Mouse (Mus musculus) thymus, postnatal 25 days (tissue): ENCODE results near the gene Rassf1.

Experiments used
- DNase-seq: peaks from one replicate; pipeline ENCODE4 v3.0.0; 2022

Gene Rassf1

GRCm38 (mm10) chr9:107607036-107607435 lies 55.7 kb downstream of the Rassf1 start:
- no peak for DNase-seq

DNA sequence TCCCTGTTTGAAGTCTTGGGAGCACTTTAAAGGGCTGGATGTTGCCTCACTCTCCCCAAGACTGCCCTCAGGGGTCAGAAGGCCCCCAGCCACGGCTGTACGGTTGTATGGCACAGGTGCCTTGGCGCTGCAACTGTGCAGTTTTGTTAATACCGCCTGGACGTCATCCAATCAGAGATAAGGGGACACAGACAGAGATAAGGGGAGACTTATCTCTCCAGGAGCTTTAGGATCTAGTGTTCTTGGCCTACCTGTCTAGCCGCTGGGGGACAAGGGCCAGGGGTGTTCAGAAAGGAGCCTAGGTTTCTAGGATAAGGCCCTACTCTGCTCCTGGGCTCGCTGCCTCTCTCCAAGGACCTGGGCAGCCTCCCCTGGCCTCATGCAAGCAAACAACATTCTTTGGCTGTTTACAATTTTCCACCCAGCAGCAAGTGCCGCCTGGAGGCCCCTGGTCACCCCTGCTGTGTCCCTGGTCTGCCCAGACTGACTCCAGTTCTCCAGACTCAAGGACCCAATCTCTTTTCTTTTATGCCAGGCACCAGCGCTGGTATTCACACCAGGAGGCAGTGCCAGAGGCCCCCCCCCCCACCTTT lies 56.4 kb downstream of the Rassf1 start:
- no peak for DNase-seq

DNA sequence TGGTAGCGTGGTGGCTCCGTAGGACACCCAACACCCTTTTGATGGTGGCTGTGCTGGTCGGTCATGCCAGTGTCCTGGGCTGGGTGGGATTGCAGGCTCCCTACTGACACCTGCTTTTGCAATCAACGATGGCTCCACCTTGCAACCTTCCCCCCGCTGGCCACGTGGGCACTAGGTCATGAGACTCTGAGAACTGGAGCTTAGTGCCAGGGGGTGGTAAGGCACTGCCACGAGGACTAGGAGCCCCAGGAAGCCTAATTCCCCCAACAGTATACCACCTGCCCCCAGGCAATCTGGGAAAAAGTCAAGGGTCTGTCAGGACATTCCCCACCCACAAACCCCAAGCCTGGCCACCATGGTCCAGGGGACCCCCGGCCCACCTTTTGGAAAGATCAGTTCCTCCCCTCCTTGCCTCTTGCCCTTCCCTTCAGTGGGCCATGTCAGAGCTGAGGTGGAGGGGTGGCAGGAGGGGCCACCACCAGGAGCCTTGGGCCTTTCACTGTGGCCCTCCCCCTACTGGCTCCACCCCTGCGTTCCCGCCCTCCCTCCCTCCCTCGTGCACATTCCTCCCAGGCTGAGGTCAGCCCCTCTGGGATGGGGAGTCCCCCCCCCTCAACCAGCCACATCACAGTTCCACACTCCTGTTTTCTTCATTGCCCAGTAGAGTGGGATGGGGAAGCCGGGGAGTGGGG lies 57.5 kb downstream of the Rassf1 start, which contains the start of gene Sema3b:
Gene Sema3b, minus strand, starts transcription at position 489 of the 692 bp plus-strand sequence.
- no peak for DNase-seq

GRCm38 (mm10) chr9:107609433-107609830 lies 58.1 kb downstream of the Rassf1 start:
- no peak for DNase-seq

DNA sequence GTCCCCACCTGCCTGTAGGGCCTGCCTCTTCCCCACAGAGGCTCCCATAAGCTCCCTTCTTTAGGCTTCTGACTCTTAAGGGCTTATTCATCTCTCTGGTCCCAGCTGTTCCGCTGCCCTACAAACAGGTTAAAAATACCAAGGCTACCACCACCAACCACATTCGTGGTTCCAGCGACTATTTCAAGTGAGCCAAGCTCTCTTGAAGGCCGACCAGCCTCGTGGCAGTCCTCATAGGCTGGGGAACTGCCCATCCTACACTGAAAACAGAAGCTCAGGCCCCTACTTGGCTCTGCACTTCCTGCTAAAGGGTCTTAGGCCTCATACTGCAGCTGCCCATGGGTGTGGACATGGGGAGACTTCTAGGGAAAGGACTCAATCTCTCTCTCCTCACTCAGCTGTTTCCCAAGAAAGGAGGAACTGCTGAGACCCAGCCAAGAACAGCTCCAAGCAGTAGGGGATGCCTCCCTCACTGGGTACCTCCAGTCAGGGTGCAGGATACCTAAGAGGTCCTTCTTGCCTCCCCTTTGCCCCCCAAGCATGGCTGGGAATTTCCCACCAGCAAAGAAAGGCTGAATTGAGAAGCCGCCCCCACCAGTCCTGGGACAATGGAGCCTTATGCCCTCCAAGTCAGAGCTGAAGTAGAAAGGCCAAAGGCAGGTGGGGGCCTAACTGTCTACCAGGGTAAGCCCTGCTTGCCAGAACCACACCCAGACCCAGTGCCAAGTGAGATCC lies 60.3 kb downstream of the Rassf1 start:
- no peak for DNase-seq
